Mouse (Mus musculus) hindbrain, embryonic 10.5 days (tissue): ENCODE measurements around the gene Isyna1. TPM values are rescaled to one million over a fixed set of nuclear protein-coding genes. Genes with fewer than 3 reads are reported as not detected.

Experiments
- DNase-seq: peaks from one replicate; pipeline ENCODE4 v3.0.0-alpha.2; 2017; ENCODE audit warnings: low spot score
- H3K27ac ChIP-seq: fragments of 300-500 bp; sonication (generic); 2 replicates; pipeline ENCODE4 v1.5.1; 2016; ENCODE audit warnings: mild to moderate bottlenecking, moderate library complexity
- H3K27me3 ChIP-seq: fragments of 300-500 bp; sonication (generic); 2 replicates; pipeline ENCODE4 v1.6.1; 2016; ENCODE audit warnings: mild to moderate bottlenecking; ENCODE audit not compliant: poor library complexity, insufficient read depth, severe bottlenecking
- H3K36me3 ChIP-seq: fragments of 300-500 bp; sonication (generic); 2 replicates; pipeline ENCODE4 v1.6.1; 2016; ENCODE audit warnings: mild to moderate bottlenecking, moderate library complexity
- H3K4me1 ChIP-seq: fragments of 300-500 bp; sonication (generic); replicated peaks from 2 replicates; pipeline ENCODE4 v1.6.1; 2016; ENCODE audit warnings: mild to moderate bottlenecking
- H3K4me3 ChIP-seq: fragments of 300-500 bp; sonication (generic); 2 replicates; pipeline ENCODE4 v1.5.1; 2016; ENCODE audit warnings: mild to moderate bottlenecking, moderate library complexity
- H3K9me3 ChIP-seq: fragments of 300-500 bp; sonication (generic); 2 replicates; pipeline ENCODE4 v1.6.1; 2016; ENCODE audit warnings: mild to moderate bottlenecking, moderate library complexity
- WGBS: fragments of 180-500 bp; shearing (Covaris S2); methylation state at CpG from one replicate; pipeline ENCODE4 v1.1.7; 2016; 5-methylcytosine and 5-hydroxymethylcytosine counted together
- polyA plus RNA-seq: library from polyadenylated mRNA; unstranded; fragments of >200 nt; fragmentation: Nextera tagmentation; extraction: Ambion mirVana; gene quantifications from 2 replicates; pipeline ENCODE4 v1.2.1, GENCODE M21; 2016

The Isyna1 gene
- polyA plus RNA-seq, 1 experiment from 2014 or later, result 158 TPM

- Histone ChIP-seq H3K4me1 (peaks cover 80% of the 10 kb centered on the region), H3K9me3 (no peaks in the 10 kb centered on the region), H3K27me3 (peaks cover 37% of the 10 kb centered on the region), H3K4me3 (peak overlapping the region; percentile 80), H3K27ac (peak overlapping the region; percentile 94), H3K36me3 (0 out of 2 replicates have a peak, but pooled peaks cover 3% of the 10 kb centered on the region)
- DNase-seq, result peak; percentile 87
- WGBS, result under 1% methylated on average over 39 of the region's 39 CpGs
Measured at GRCm38 (mm10) chr8:70609368-70609848, 15.2 kb downstream of the Isyna1 start.

- Histone ChIP-seq H3K9me3 (no peaks in the 10 kb centered on the region), H3K4me1 (peaks cover 75% of the 10 kb centered on the region), H3K27ac (peak overlapping the region; percentile 94), H3K36me3 (no peaks in the 10 kb centered on the region), H3K27me3 (peaks cover 37% of the 10 kb centered on the region), H3K4me3 (peak overlapping the region; percentile 80)
- DNase-seq, result peak; percentile 88
- WGBS, result 1% methylated on average over 45 of the region's 45 CpGs
Measured at GRCm38 (mm10) chr8:70609849-70610795, 15.9 kb downstream of the Isyna1 start.

DNA sequence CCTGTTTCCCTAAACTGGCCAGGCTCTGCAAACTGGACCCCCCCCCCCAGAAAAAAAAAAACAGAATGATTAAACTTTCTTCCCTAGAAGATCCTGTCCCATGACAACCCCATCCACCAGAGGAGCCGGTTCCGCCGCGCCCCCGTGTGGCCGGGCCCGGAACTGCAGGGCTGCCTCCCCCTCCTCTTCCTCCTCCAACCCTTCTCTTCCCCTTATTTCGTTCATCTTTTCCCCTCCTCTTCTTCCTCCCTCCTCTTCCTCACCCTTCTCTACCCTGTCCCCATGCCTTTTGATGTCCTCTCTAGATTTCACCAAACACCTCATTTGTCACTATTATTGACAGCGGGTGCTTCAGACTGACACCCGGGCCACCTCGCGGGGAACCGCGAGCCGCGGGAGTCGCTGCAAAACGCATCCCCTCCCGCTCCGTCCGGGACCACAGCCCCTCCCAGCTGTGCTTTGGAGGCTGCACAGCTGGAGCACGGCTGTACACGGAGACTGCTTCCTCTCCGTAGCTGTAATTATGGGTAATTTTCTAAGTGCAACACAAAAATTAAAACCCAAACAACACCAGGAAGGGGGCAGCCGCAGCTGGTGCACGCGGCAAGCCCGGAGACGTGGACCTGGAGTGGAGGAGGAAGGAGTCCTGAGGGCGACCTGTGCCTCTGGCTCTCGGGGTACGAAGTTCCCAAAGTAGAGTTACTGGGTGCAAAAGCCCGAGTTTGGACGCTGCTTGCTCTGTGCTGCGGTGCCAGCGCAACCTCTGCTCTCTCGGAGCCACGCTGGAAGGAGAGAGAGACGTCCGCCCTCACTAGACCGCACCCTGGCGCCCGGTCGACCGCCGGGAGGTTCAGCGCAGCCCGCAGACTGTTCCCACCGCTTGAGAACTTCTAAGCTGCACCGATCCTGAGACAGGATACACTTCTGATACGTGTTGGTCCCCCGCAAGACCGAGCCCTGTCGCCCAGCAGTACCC, 16.9 kb downstream of the Isyna1 start:
- Histone ChIP-seq H3K27ac (peak overlapping the region; percentile 94), H3K27me3 (peaks cover 31% of the 10 kb centered on the region), H3K4me3 (peak overlapping the region; percentile 80), H3K36me3 (no peaks in the 10 kb centered on the region), H3K4me1 (peaks cover 67% of the 10 kb centered on the region), H3K9me3 (no peaks in the 10 kb centered on the region)
- WGBS, result under 1% methylated on average over 54 of the region's 54 CpGs
- DNase-seq, result peak; percentile 90

- Histone ChIP-seq H3K27me3 (peaks cover 25% of the 10 kb centered on the region), H3K4me1 (peaks cover 63% of the 10 kb centered on the region), H3K27ac (peak overlapping the region; percentile 94), H3K4me3 (peak overlapping the region; percentile 80), H3K9me3 (no peaks in the 10 kb centered on the region), H3K36me3 (no peaks in the 10 kb centered on the region)
- 2% methylated on average over 6 of the region's 6 CpGs for WGBS
- peak; percentile 90 for DNase-seq
Measured at GRCm38 (mm10) chr8:70611849-70612248, 17.7 kb downstream of the Isyna1 start.

DNA sequence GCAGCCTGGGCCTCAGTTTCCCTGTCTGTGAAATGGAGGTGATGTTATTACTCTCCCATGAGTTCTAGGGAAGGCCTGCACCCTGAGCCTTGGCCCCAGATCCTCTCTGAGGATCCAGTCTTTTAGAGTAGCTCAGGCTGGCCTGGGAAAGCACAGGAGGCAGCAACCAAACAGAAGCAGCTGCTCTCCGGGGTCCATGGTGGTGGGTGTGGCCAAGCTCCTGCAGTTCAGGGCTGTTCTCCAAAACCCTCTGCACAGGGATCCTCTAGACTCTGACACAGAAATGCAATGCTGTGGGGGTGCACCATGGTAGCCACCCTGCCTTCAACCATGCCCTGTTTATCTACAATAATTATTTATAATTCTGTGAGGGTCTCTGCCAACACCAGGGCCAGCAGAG, 19.6 kb downstream of the Isyna1 start:
- Histone ChIP-seq H3K4me1 (peaks cover 58% of the 10 kb centered on the region), H3K27ac (no peak overlapping the region), H3K4me3 (no peak overlapping the region), H3K27me3 (peaks cover 13% of the 10 kb centered on the region), H3K9me3 (no peaks in the 10 kb centered on the region), H3K36me3 (no peaks in the 10 kb centered on the region)
- no peak for DNase-seq
- 20% methylated on average over 1 of the region's 1 CpGs for WGBS

DNA sequence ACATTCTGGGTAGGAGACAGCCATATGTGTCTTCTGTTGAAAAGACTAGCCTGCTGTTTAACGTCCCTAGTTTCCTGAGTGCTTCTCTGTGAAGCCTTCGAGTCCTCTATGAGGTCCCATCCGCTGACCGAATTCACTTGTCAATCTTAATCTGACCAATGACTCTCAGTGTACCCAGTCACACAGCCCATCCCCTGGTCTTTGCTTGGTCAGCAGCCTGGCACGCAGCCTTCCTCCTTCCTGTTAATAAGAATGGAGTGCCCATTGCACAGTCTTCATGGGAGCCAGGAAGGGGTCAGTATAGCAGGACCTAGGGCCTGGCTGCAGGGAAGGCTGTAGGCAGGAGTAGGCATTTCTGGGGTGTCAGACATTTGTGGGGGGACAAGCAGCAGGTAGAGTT, 20.3 kb downstream of the Isyna1 start:
- Histone ChIP-seq H3K4me1 (peaks cover 56% of the 10 kb centered on the region), H3K4me3 (no peak overlapping the region), H3K9me3 (no peaks in the 10 kb centered on the region), H3K27me3 (peaks cover 6% of the 10 kb centered on the region), H3K36me3 (no peaks in the 10 kb centered on the region), H3K27ac (0 out of 2 replicates have a peak overlapping the region, but pooled peaks have one; percentile 16)
- no peak for DNase-seq
- 77% methylated on average over 5 of the region's 5 CpGs for WGBS

DNA sequence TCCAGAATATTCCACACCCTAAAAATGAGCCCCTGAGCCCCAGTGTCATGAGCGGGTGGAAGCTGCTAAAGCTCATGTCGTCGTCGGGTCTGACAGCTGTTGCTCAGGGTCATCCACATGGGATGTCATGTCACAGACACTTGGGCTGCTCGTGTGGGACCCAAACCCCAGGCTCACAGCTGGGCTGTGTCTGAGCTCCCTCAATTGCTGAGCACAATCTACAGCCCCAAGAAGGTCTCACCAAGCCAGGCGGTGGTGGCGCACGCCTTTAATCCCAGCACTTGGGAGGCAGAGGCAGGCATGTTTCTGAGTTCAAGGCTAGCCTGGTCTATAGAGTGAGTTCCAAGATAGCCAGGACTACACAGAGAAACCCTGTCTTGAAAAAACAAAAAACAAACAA, 21.1 kb downstream of the Isyna1 start:
- Histone ChIP-seq H3K36me3 (no peaks in the 10 kb centered on the region), H3K9me3 (no peaks in the 10 kb centered on the region), H3K27ac (no peak overlapping the region), H3K27me3 (peaks cover 8% of the 10 kb centered on the region), H3K4me1 (peaks cover 48% of the 10 kb centered on the region), H3K4me3 (no peak overlapping the region)
- WGBS, result 87% methylated on average over 8 of the region's 8 CpGs
- DNase-seq, result no peak

DNA sequence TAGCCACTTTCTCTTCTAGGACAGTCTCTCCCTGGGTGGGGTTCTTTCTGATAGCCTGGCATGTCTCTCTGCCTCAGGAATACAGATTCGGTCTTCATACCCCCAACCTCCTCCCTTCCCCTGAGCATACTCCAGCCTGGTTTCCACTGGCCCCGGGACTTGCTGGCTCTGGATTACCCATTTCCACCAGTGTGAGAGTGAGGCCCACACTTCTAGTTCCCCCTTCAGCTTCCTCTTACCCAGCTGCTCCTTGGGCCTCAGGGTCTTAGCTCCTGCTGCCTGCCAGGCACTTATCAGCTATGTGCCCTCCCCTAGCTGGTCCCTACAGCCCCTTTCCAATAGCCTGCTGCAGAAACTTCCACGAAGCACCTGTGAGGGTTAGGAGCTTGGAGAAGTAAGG, 21.7 kb downstream of the Isyna1 start, which contains the start of gene Lrrc25:
Gene Lrrc25, plus strand, starts transcription at position 262 of the 400 bp plus-strand sequence.
- Histone ChIP-seq H3K9me3 (no peaks in the 10 kb centered on the region), H3K27me3 (peaks cover 14% of the 10 kb centered on the region), H3K27ac (0 out of 2 replicates have a peak within 1 kb of the TSS, but pooled peaks have one; percentile 0), H3K4me1 (peaks cover 48% of the 10 kb centered on the region), H3K36me3 (no peaks in the 10 kb centered on the region), H3K4me3 (no peak within 1 kb of the TSS)
- WGBS, result 89% methylated on average over 3 of the region's 3 CpGs
- no peak for DNase-seq

- Histone ChIP-seq H3K27ac (no peak overlapping the region), H3K4me1 (peaks cover 42% of the 10 kb centered on the region), H3K4me3 (no peak overlapping the region), H3K27me3 (peaks cover 19% of the 10 kb centered on the region), H3K36me3 (no peaks in the 10 kb centered on the region), H3K9me3 (no peaks in the 10 kb centered on the region)
- DNase-seq, result no peak
- WGBS, result 65% methylated on average over 11 of the region's 11 CpGs
Measured at GRCm38 (mm10) chr8:70616645-70617044, 22.5 kb downstream of the Isyna1 start.

DNA sequence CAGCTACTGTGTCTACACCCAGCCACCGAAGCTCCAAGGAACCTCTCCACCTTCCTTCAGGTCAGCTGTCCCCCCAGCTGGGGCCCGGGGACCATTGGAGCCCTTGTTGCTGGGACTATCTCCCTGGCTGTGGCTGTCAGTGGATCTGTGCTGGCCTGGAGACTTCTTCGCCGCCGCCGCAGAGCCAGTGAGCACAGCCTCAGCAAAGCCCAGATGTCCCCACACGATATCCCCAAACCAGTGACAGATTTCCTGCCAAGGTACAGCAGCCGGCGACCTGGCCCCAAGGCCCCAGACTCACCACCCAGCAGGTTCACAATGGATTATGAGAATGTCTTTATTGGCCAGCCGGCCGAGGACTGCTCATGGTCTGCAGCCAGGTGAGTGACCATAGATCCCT, 23.8 kb downstream of the Isyna1 start:
- DNase-seq, result no peak
- 85% methylated on average over 11 of the region's 11 CpGs for WGBS
- Histone ChIP-seq H3K9me3 (no peaks in the 10 kb centered on the region), H3K4me3 (no peak overlapping the region; the same call in 1 of the 2 replicates), H3K27me3 (peaks cover 32% of the 10 kb centered on the region), H3K4me1 (peaks cover 39% of the 10 kb centered on the region), H3K36me3 (no peaks in the 10 kb centered on the region), H3K27ac (peak overlapping the region; percentile 64)

GRCm38 (mm10) chr8:70618888-70619334, 24.7 kb downstream of the Isyna1 start:
- peaks cover 34% of the 10 kb centered on the region for H3K4me1 ChIP-seq
- no peak overlapping the region for H3K4me3 ChIP-seq
- no peaks in the 10 kb centered on the region for H3K9me3 ChIP-seq
- peak; percentile 62 for DNase-seq
- H3K27me3 ChIP-seq, result peaks cover 35% of the 10 kb centered on the region
- WGBS, result 30% methylated on average over 9 of the region's 9 CpGs
- peak overlapping the region; percentile 64 for H3K27ac ChIP-seq
- no peaks in the 10 kb centered on the region for H3K36me3 ChIP-seq

DNA sequence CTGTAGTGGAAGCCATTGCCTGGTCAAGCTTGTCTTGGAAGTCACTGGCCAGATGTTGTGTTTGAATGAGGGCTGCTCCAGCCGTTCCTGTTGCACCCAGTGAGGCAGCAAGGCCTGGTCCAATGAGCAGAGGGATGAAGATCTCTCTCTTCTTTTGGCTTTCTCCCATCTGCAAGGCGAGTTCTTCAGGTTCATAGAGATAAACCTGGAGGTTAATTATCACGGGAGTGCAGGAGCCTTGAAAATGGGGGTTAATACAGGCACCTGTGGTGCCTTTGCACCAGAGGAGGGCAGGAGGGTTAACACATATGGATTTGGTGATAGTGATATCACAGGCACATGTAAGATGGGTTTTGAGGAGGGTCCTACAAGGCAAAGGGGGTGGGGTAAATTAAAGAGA, 28.0 kb downstream of the Isyna1 start:
- Histone ChIP-seq H3K36me3 (no peaks in the 10 kb centered on the region), H3K4me3 (no peak overlapping the region), H3K27me3 (peaks cover 35% of the 10 kb centered on the region), H3K9me3 (no peaks in the 10 kb centered on the region), H3K4me1 (peaks cover 30% of the 10 kb centered on the region), H3K27ac (no peak overlapping the region)
- WGBS, result 61% methylated on average over 3 of the region's 3 CpGs
- DNase-seq, result no peak
